Mouse (Mus musculus): Measurements from ENCODE around the gene Caln1. TPM values are rescaled to one million over a fixed set of nuclear protein-coding genes. Genes with fewer than 3 reads are reported as not detected.

The Caln1 gene
- polyA plus RNA-seq, 1 experiment from 2014 or later: 2.5 TPM

GRCm38 (mm10) chr5:130810314-130810713, 441.1 kb downstream of the Caln1 start:
- Histone ChIP-seq H3K36me3 (ENCODE audit: control insufficient read depth, insufficient read depth, low read length) (no peaks in the 10 kb centered on the region), H3K27ac (ENCODE audit: low read depth, low read length) (no peak overlapping the region), H3K27me3 (replicated peaks; ENCODE audit: control insufficient read depth, insufficient read depth, low read length) (no peaks in the 10 kb centered on the region), H3K4me1 (ENCODE audit: control insufficient read depth, insufficient read depth, low read length) (no peaks in the 10 kb centered on the region), H3K9me3 (replicated peaks; ENCODE audit: control insufficient read depth, low read length) (no peaks in the 10 kb centered on the region), H3K9ac (ENCODE audit: low read length) (no peak overlapping the region), H3K4me3 (ENCODE audit: low read depth, low read length) (no peak overlapping the region), H3K4me2 (ENCODE audit: low read length) (no peak overlapping the region)
- ATAC-seq (no peak), DNase-seq (ENCODE audit: low spot score) (no peak)
- 15% methylated on average over 6 of the region's 6 CpGs for WGBS

- Histone ChIP-seq H3K27ac (ENCODE audit: low read depth, low read length) (no peak overlapping the region), H3K9me3 (replicated peaks; ENCODE audit: control insufficient read depth, low read length) (no peaks in the 10 kb centered on the region), H3K4me2 (ENCODE audit: low read length) (no peak overlapping the region), H3K4me1 (ENCODE audit: control insufficient read depth, insufficient read depth, low read length) (no peaks in the 10 kb centered on the region), H3K9ac (ENCODE audit: low read length) (no peak overlapping the region), H3K36me3 (ENCODE audit: control insufficient read depth, insufficient read depth, low read length) (no peaks in the 10 kb centered on the region), H3K4me3 (ENCODE audit: low read depth, low read length) (no peak overlapping the region), H3K27me3 (replicated peaks; ENCODE audit: control insufficient read depth, insufficient read depth, low read length) (no peaks in the 10 kb centered on the region)
- WGBS: 10% methylated on average over 1 of the region's 1 CpGs
- no peak for ATAC-seq
- no peak for DNase-seq (ENCODE audit: low spot score)
Measured at GRCm38 (mm10) chr5:130810846-130811245, 441.6 kb downstream of the Caln1 start.

- no peak for ATAC-seq
- Histone ChIP-seq H3K4me3 (ENCODE audit: low read depth, low read length) (no peak overlapping the region), H3K36me3 (ENCODE audit: control insufficient read depth, insufficient read depth, low read length) (no peaks in the 10 kb centered on the region), H3K4me2 (ENCODE audit: low read length) (no peak overlapping the region), H3K27me3 (replicated peaks; ENCODE audit: control insufficient read depth, insufficient read depth, low read length) (no peaks in the 10 kb centered on the region), H3K9ac (ENCODE audit: low read length) (no peak overlapping the region), H3K9me3 (replicated peaks; ENCODE audit: control insufficient read depth, low read length) (no peaks in the 10 kb centered on the region), H3K27ac (ENCODE audit: low read depth, low read length) (no peak overlapping the region), H3K4me1 (ENCODE audit: control insufficient read depth, insufficient read depth, low read length) (no peaks in the 10 kb centered on the region)
- 27% methylated on average over 3 of the region's 3 CpGs for WGBS
- DNase-seq (ENCODE audit: low spot score): peak; percentile 77
Measured at GRCm38 (mm10) chr5:130811266-130811665, 442.0 kb downstream of the Caln1 start.

DNA sequence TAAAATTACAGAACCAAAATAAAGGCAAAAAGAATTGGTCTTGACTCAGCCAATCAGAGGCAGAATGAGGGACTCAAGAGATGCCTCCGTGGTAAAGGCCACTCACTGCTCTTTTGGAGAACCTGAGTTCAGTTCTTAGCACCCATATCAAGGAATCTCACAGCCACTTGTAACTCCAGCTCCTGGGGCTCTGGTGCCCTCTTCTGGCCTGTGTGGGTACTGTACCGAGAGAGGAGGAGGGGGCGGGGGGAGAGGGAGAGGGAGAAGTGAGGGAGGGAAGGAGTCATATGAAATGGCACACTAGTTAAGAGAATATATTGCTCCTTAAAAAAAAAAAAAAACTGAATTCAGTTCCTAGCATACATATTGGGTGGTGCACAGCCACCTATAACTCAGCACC, 442.7 kb downstream of the Caln1 start:
- WGBS: 85% methylated on average over 3 of the region's 3 CpGs
- H3K4me1 ChIP-seq (ENCODE audit: control insufficient read depth, insufficient read depth, low read length): no peaks in the 10 kb centered on the region

GRCm38 (mm10) chr5:130812556-130812955, 443.3 kb downstream of the Caln1 start:
- H3K27ac ChIP-seq (ENCODE audit: low read depth, low read length): no peak overlapping the region
- no peaks in the 10 kb centered on the region for H3K36me3 ChIP-seq (ENCODE audit: control insufficient read depth, insufficient read depth, low read length)
- WGBS: 90% methylated on average over 8 of the region's 8 CpGs
- H3K4me1 ChIP-seq (ENCODE audit: control insufficient read depth, insufficient read depth, low read length): no peaks in the 10 kb centered on the region
- no peaks in the 10 kb centered on the region for H3K9me3 ChIP-seq (replicated peaks; ENCODE audit: control insufficient read depth, low read length)
- H3K4me2 ChIP-seq (ENCODE audit: low read length): no peak overlapping the region
- no peaks in the 10 kb centered on the region for H3K27me3 ChIP-seq (replicated peaks; ENCODE audit: control insufficient read depth, insufficient read depth, low read length)
- ATAC-seq (no peak), DNase-seq (ENCODE audit: low spot score) (peak; percentile 7)
- no peak overlapping the region for H3K4me3 ChIP-seq (ENCODE audit: low read depth, low read length)
- no peak overlapping the region for H3K9ac ChIP-seq (ENCODE audit: low read length)

More for the DNA sequence above, 442.7 kb downstream of the Caln1 start:
- no peak overlapping the region for H3K9ac ChIP-seq (ENCODE audit: low read length)
- H3K4me2 ChIP-seq (ENCODE audit: low read length): no peak overlapping the region
- DNase-seq (ENCODE audit: low spot score) (no peak), ATAC-seq (no peak)
- H3K4me3 ChIP-seq (ENCODE audit: low read depth, low read length): no peak overlapping the region
- H3K36me3 ChIP-seq (ENCODE audit: control insufficient read depth, insufficient read depth, low read length): no peaks in the 10 kb centered on the region
- no peaks in the 10 kb centered on the region for H3K9me3 ChIP-seq (replicated peaks; ENCODE audit: control insufficient read depth, low read length)
- H3K27me3 ChIP-seq (replicated peaks; ENCODE audit: control insufficient read depth, insufficient read depth, low read length): no peaks in the 10 kb centered on the region
- no peak overlapping the region for H3K27ac ChIP-seq (ENCODE audit: low read depth, low read length)

DNA sequence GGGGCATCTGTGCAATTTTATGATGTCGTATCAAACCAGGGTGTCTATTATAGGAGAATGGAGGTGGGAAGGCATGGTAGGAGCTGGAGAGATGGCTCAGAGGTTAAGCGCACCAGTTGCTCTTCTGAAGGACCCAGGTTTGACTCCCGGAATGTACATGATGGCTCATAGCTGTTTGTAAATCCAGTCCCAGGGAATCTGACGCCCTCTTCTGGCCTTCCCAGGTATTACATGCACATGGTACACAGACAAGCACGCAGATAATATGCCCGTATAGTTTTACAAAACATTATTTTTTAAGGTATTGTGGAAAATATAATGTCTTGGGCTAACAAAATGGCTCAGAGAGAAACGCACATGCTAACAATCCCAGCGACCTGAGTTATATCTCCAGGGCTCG, 443.8 kb downstream of the Caln1 start:
- no peaks in the 10 kb centered on the region for H3K36me3 ChIP-seq (ENCODE audit: control insufficient read depth, insufficient read depth, low read length)
- no peak overlapping the region for H3K4me3 ChIP-seq (ENCODE audit: low read depth, low read length)
- H3K9me3 ChIP-seq (replicated peaks; ENCODE audit: control insufficient read depth, low read length): no peaks in the 10 kb centered on the region
- no peaks in the 10 kb centered on the region for H3K4me1 ChIP-seq (ENCODE audit: control insufficient read depth, insufficient read depth, low read length)
- H3K27ac ChIP-seq (ENCODE audit: low read depth, low read length): no peak overlapping the region
- DNase-seq (ENCODE audit: low spot score): no peak
- 89% methylated on average over 9 of the region's 9 CpGs for WGBS
- no peak overlapping the region for H3K9ac ChIP-seq (ENCODE audit: low read length)
- H3K27me3 ChIP-seq (replicated peaks; ENCODE audit: control insufficient read depth, insufficient read depth, low read length): no peaks in the 10 kb centered on the region
- H3K4me2 ChIP-seq (ENCODE audit: low read length): no peak overlapping the region
- no peak for ATAC-seq

DNA sequence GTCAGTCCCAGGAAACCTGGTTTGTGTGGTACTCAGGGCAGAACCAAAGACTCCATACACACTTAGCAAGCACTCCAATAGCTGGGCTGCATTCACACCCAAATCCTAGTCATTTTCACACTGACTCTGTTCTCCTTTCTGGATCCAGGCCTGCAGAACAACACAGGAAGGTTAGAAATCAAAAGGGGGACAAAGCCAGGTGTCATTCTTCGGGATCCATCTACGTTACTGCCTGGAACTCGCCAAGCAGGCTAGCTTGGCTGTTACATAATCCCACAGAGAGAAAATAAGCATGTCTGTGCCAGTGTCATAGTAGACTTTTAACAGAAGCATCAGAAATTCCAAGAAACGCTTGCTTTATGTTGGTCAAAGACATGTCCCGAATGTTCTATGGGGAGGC, 446.1 kb downstream of the Caln1 start:
- DNase-seq (ENCODE audit: low spot score) (no peak), ATAC-seq (no peak)
- no peaks in the 10 kb centered on the region for H3K4me1 ChIP-seq (ENCODE audit: control insufficient read depth, insufficient read depth, low read length)
- 91% methylated on average over 5 of the region's 5 CpGs for WGBS
- no peaks in the 10 kb centered on the region for H3K27me3 ChIP-seq (replicated peaks; ENCODE audit: control insufficient read depth, insufficient read depth, low read length)
- no peaks in the 10 kb centered on the region for H3K9me3 ChIP-seq (replicated peaks; ENCODE audit: control insufficient read depth, low read length)
- H3K4me3 ChIP-seq (ENCODE audit: low read depth, low read length): no peak overlapping the region
- no peak overlapping the region for H3K27ac ChIP-seq (ENCODE audit: low read depth, low read length)
- no peaks in the 10 kb centered on the region for H3K36me3 ChIP-seq (ENCODE audit: control insufficient read depth, insufficient read depth, low read length)
- H3K4me2 ChIP-seq (ENCODE audit: low read length): no peak overlapping the region
- no peak overlapping the region for H3K9ac ChIP-seq (ENCODE audit: low read length)

DNA sequence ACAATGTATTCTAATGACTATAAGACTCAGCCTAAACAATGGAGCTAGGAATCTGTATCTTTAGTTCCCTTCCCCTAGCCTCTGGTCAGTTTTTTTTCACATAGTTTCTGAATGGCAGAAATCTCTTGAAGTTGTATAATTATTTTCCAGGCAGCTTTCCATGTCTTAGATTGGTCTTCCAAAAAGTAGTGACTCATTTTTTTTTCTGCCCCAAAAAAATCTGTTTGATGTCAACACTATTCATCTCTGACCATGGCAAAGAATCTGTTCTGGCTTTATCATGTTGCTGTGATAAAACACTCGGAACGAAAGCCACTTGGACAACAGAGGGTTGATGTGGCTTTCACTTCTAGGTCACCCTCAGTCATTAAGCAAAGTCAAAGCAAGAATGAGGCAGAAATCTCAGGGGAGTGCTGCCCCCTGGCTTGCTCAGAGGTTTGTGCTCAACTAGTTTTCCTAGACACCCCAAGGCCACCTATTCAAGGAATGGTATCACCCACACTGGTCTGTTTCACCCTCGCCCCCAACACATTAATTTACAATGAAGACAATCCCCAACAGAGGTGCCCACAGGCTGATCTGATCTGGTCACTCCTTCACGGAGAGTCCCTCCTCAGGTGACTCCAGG, 450.9 kb downstream of the Caln1 start:
- DNase-seq (ENCODE audit: low spot score) (no peak), ATAC-seq (no peak)
- Histone ChIP-seq H3K27me3 (replicated peaks; ENCODE audit: control insufficient read depth, insufficient read depth, low read length) (no peaks in the 10 kb centered on the region), H3K36me3 (ENCODE audit: control insufficient read depth, insufficient read depth, low read length) (no peaks in the 10 kb centered on the region), H3K4me1 (ENCODE audit: control insufficient read depth, insufficient read depth, low read length) (no peaks in the 10 kb centered on the region), H3K9ac (ENCODE audit: low read length) (no peak overlapping the region), H3K27ac (ENCODE audit: low read depth, low read length) (no peak overlapping the region), H3K4me3 (ENCODE audit: low read depth, low read length) (no peak overlapping the region), H3K4me2 (ENCODE audit: low read length) (no peak overlapping the region), H3K9me3 (replicated peaks; ENCODE audit: control insufficient read depth, low read length) (no peaks in the 10 kb centered on the region)
- 91% methylated on average over 4 of the region's 4 CpGs for WGBS

GRCm38 (mm10) chr5:130820661-130821060, 451.4 kb downstream of the Caln1 start:
- Histone ChIP-seq H3K9me3 (replicated peaks; ENCODE audit: control insufficient read depth, low read length) (no peaks in the 10 kb centered on the region), H3K9ac (ENCODE audit: low read length) (no peak overlapping the region), H3K4me1 (ENCODE audit: control insufficient read depth, insufficient read depth, low read length) (no peaks in the 10 kb centered on the region), H3K4me2 (ENCODE audit: low read length) (no peak overlapping the region), H3K36me3 (ENCODE audit: control insufficient read depth, insufficient read depth, low read length) (no peaks in the 10 kb centered on the region), H3K27me3 (replicated peaks; ENCODE audit: control insufficient read depth, insufficient read depth, low read length) (no peaks in the 10 kb centered on the region), H3K4me3 (ENCODE audit: low read depth, low read length) (no peak overlapping the region), H3K27ac (ENCODE audit: low read depth, low read length) (no peak overlapping the region)
- no peak for DNase-seq (ENCODE audit: low spot score)
- 92% methylated on average over 5 of the region's 5 CpGs for WGBS
- no peak for ATAC-seq
